Mouse (Mus musculus) testis, postnatal 10 days (tissue): Measurements from ENCODE around the gene Parm1.

Experiments
- DNase-seq: peaks from one replicate; pipeline ENCODE4 v3.0.0; 2021; ENCODE audit warnings: low spot score

Parm1 gene

DNA sequence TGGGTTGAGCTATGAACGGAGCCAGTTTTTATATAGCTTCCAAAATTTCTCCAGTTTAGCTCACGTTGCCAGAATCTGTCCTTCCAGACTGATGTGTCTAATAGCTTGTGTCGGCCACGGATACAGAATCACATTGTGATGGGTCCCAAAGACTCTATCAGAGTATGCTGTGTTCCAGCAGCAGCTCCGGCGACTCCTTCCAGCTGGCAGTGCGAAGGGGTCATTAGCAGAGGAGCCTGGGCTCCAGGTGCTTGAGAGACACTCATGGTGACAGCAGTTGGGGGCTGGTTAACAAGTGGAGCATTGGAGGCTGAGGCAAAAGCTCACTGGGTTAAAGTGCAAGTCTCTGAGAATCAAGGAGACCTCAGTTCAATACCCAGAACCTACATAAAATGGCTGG, 61.5 kb downstream of the Parm1 start:
- DNase-seq: no peak

- no peak for DNase-seq
Observed at GRCm38 (mm10) chr5:91581799-91582198, 64.4 kb downstream of the Parm1 start.

DNA sequence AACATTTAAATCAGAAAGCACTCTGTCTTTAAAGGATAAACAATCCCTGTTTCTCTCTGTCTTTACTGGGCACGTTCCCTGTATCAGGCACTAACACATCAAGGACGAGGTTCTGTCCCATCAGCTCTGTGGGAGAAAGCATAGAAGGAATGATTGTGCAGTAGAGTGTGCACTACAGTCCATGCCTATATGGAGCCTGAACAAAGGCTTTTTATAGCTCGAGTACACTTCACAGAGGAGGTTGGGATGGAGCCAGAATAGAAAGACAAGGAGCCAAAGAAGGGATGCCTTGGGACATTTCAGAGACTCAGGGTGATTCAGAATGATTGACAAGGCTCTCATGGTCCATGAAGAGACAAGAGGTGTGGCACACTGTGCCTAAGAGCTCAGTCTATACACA, 68.8 kb downstream of the Parm1 start:
- no peak for DNase-seq

DNA sequence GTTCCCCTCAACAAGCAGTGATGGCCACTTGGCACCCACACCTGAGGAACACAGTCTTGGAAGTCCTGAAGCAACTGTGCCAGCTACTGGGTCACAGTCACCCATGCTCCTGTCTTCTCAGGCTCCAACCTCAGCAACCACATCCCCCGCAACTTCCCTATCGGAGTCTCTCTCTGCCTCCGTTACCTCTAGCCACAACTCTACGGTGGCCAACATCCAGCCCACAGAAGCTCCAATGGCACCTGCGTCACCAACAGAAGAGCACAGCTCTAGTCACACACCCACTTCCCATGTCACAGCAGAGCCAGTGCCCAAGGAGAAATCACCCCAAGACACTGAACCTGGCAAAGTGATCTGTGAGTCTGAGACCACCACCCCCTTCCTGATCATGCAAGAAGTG, 76.7 kb downstream of the Parm1 start:
- DNase-seq: no peak

GRCm38 (mm10) chr5:91597216-91597615, 79.8 kb downstream of the Parm1 start:
- no peak for DNase-seq

DNA sequence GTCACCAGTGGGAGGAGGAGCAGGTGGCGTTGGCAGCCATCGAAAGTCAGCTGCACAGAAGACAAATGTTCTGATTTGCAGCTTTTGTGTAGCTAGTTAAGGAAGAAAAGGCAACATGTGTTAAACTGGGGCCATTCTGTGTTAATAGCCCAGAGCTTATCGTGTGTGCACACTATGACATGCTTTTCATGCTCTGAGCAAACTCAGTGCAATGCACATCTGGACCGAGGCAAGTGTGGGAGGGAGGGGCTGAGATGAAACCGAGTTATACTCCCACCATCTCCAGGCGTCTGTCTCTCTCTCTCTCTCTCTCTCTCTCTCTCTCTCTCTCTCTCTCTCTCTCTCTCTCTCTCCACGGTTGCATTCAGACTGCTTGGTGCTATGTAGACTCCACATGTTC, 82.4 kb downstream of the Parm1 start:
- no peak for DNase-seq

DNA sequence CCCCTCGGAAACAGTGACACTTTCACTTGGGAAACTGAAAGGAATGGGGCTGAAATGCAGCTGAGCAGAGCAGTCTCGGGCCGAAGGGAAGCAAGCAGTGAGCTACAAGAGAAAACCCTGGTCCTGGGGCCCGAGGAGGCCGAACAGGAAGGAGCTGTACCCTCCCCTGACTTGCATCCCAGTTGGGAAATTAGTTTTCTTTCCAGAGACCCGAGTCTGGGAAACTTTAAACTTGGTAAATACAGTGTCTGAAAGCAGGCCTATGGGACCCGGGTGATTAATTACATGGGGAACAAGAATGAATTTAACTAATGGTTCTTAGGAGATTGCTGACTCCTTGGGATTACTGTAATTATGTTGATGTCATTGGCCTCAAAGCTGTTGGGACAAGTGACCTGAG, 85.9 kb downstream of the Parm1 start:
- DNase-seq: no peak

DNA sequence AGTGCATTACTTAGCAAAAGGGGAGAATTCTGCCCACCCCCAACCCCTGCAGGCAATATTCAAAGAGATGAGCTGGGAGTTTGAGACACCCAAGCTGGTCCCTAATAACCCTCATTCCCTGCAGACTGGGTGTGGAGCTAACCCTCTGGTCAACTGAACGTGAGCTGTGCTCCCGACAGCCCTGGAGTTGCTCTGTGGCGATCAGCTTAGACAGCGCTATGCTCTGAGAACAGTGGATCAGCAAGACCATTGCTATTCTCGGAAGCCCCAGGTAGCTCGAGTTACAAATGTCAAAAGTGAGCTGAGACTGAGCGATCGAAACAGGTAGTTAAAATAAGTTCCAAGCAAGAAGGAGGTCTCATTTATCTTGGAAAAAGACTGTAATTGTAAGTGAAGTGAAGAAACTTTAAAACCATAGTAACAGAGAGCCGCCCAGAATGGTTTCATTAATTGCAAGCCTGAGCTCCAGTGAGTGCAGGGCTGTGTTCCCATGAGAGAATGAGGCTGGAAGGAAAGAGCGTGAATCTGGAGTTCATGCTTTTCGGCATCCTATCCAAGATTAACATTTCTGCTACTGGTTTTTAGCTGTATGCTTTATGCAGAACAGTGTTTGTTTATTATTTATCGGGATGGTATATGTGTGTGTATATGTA, 86.5 kb downstream of the Parm1 start:
- no peak for DNase-seq

- no peak for DNase-seq
Observed at GRCm38 (mm10) chr5:91607234-91607633, 89.8 kb downstream of the Parm1 start.

DNA sequence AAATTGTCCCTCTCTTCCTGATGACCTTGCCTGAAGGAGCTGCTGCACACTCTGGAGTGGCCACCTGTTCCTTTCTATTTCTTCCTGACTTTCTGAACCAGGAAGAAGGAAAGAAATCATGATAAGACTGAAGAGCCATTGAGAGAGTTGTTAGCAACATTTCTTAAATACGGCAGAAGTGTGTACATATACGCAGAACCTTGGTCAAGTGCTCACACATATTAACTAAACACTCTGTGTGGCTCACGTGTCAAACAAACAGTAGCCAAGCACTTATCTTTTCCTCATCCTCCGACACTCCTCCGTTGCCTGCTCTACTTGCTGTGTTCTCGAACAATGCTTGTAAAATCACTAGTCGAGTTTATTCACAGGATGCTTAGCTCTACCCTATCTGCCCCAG, 90.4 kb downstream of the Parm1 start:
- DNase-seq: no peak

DNA sequence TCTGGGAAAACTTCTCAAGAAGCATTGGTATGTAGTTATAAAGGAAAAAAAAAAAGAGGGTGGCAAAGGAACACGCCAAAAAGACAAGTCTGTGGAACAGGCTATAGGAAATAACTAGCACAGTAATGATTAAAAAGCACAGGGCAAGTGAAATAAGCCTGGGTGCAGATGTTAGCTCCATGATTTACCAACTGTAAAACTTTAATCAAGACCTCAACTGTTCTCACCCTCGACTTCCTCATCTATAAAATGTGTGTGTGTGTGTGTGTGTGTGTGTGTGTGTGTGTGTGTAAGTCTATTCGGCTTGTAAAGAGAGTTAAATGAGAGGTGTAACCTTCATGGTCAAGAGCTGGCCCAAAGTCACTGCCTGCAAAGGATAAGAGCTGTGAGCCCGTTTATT, 91.6 kb downstream of the Parm1 start:
- DNase-seq: no peak

GRCm38 (mm10) chr5:91609511-91610300, 92.3 kb downstream of the Parm1 start:
- DNase-seq: no peak

- no peak for DNase-seq
Observed at GRCm38 (mm10) chr5:91610499-91610898, 93.1 kb downstream of the Parm1 start.

DNA sequence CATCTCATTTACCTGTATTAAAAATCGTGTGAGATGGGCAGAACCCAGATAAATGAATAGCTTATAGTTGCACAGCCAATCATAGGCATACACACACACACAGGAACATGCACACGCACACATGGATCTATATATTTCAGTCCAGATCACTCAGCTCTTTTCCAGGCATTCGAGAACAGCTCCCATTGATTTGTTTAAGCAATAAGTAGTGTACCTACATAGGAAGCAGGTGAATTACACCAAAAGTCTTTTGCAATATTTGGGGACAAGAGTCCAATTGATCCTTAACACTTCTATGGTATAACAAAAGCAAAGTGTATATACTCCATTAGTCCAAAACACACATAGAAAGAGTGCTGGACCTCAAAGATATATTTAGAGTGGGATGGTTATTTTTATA, 94.2 kb downstream of the Parm1 start:
- DNase-seq: no peak

- no peak for DNase-seq
Observed at GRCm38 (mm10) chr5:91617331-91618233, 100.2 kb downstream of the Parm1 start.

DNA sequence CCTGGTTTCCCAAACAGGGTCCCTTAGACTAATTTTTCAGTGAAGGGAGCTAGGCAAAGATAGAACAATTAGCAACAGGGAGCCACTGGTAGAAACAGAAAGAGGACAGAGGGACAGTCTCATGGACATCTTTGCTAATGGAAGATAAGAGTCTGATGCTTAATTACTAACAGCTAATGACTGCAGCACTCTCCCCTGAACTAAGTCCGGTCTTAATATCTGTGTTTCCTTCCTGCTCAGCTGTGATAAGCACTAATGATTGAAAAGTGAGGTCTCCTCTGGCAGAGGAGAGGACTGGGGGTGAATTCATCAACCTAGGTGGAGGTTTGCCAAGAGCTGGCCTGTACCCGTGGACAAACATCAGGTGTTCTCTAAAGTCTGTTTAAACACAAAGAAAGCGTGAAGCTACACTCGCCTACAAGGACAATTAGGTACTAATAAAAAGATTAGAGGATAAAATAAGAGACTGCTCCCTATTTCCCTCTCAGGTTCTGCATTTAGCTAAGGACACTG, 101.3 kb downstream of the Parm1 start:
- DNase-seq: no peak

DNA sequence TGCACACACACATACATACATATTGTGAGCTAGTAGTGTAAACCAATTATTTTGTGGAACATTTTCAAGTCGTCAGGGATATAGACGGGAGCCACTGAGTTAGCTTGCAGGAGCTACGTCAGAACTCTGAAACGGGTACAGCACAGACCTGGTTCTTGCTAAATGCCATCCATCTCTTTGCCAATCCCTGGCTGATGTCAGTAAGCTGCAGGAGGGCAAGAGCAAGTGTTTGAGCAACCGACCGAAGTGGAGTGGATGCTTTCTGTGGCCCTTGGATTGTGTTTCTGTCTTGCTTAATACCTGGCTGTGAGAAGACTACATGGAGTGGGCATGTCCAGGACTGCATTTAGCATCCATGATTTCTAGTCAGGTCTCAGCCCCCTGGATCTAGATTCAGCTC, 103.8 kb downstream of the Parm1 start:
- no peak for DNase-seq

GRCm38 (mm10) chr5:91626823-91627222, 109.4 kb downstream of the Parm1 start:
- DNase-seq: no peak

DNA sequence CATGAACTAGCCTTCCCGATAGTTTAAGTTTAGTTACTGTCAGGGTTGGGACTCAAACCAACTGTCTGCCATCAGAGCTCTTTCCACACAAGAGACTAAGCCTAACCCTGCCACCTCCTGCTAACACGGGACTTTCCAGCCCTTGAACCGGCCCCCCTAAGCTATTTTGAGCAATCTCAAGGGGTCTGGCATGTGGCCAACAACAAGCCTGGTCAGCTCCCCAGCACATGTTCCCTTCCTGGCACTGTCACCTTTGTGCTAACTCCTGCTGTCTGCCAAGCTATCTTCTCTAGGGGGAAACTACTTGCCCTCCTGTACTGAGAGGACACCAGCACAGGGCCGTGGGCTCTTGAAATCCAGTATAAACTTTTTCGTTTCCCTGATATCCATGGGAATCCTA, 112.1 kb downstream of the Parm1 start:
- peak; percentile 48 for DNase-seq

DNA sequence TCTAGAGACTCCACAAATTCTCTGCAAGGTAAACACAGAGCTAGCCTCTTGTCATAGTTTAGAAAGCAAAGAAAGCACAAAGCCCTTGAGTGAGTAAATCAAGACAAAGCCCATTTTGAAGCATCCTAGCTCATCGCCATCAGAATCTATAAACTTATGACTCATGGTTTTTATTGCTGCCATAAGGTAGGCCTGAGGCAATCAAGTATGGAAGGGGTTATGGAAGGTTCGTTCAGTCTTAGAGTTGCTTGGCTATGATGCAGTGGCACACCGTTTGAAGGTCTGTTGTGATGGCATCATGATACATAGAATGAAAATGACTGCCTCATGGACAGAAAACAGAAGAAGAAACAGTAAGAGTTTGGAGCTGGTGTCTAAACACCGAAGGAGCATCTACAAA, 133.9 kb downstream of the Parm1 start:
- DNase-seq: no peak

- DNase-seq: no peak
Observed at GRCm38 (mm10) chr5:91653061-91653915, 135.9 kb downstream of the Parm1 start.
